Mouse (Mus musculus): ENCODE measurements at regions not wholly inside any gene's neighbourhood (a gene's known extent, or its start where the extent isn't known, plus 50 kb on each side); places are given as distances from the start of the nearest gene placed in this dataset.
A peak's percentile ranks its signal among the peaks of the same experiment; 100 is the strongest.
"Not testable (repeated sequence)": the region's sequence is repeated elsewhere in the genome, so short reads cannot be mapped to it uniquely, and the experiment has no call there.

DNA sequence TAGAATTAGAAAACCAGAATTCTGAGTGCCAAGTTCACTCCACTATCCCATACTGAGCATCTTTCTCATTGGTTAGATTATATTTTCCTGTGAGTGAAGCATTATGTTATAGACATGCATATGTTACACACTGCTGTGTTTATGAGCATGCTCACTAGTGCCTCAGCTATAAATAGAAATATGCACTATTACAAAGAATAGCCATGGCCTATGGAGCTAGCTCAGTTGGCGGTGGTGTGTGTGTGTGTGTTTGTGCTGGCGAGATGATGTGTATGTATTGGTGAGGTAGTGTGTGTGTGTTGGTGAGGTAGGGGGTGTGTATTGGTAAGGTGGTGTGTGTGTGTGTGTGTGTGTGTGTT, 106.2 kb downstream of the Sec31a start:
- no peak for DNase-seq

- DNase-seq = no peak
Observed at GRCm38 (mm10) chr5:100309071-100309806, 106.8 kb downstream of the Sec31a start.

DNA sequence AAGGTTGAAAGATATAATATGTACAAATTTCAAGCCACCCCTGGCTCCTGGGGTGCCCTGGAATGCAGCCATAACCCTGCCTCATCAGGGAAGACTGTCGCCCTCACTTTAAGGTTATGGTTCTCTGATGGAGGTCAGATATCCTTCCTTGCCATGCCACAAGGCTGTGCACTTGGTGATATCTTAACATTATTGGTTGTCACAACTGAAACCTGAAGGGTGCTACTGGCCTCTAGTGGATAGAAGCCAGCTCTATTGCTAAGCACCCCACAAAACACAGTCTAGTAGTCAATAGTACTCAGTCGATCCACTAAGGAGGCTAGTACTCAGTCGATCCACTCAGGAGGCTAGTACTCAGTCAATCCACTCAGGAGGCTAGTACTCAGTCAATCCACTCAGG, 111.6 kb downstream of the Sec31a start:
- no peak for DNase-seq

DNA sequence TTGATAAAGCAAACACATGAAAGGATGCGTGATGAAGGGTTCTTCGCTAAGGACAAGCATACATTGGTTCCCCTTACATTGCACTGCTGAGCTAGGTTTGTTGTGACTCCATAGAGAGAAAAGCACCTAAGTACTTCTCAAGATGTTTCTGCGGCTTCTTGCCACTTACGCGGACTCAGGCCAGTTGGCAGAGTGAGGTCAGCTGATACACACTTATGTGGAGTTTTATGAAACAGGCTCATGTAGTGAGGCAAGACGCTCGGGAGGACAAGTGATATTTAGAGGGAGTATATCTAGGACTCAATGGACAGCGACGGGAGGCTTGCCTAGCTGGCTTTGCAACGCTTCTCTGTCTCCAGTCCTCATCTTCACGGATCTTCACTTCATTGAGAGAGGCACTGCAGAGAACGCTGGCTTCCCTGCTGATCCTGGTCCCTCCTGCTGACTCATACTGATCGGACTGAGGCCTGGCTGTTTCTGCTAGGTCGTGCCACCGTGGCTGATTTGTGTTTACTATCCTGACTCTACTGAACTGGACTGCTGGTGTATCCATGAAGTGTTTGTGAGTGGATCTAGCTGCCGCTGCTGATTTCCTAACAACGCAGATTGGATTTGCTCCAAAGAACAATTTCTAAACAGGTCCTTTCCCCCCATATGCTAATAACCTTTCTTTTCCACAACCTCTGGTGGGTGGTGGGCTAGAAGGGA, 113.8 kb downstream of the Sec31a start:
- DNase-seq = no peak

DNA sequence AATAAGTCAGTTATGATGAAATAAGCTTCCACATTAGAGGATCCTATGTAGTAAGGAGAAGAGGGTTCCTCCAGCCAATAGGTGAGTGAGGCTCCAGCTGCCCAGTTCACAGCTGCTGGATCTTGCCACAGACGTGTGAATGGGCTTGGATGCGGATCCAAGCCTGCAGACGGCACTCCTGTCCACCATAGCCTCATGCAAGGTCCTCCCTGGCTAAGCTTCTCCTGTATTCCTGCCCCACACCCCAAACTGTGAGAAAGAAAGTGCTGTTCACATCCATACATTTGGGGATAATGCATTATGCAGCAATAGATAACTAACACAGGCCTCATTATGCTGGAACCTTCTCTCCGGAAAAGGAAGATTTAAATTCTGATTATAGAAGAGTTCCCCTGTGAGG, 116.9 kb downstream of the Sec31a start:
- no peak for DNase-seq

- DNase-seq = no peak
Observed at GRCm38 (mm10) chr5:100294189-100294588, 121.8 kb downstream of the Sec31a start.

GRCm38 (mm10) chr5:100280215-100280614, 120.6 kb upstream of the Tmem150c start:
- no peak for DNase-seq

- no peak for DNase-seq
Observed at GRCm38 (mm10) chr5:100279474-100279873, 119.9 kb upstream of the Tmem150c start.

- no peak for DNase-seq
Observed at GRCm38 (mm10) chr5:100274674-100275073, 115.1 kb upstream of the Tmem150c start.

GRCm38 (mm10) chr5:100271975-100272374, 112.4 kb upstream of the Tmem150c start:
- not testable (repeated sequence) for DNase-seq

GRCm38 (mm10) chr5:100270841-100271686, 111.5 kb upstream of the Tmem150c start:
- DNase-seq = no peak

DNA sequence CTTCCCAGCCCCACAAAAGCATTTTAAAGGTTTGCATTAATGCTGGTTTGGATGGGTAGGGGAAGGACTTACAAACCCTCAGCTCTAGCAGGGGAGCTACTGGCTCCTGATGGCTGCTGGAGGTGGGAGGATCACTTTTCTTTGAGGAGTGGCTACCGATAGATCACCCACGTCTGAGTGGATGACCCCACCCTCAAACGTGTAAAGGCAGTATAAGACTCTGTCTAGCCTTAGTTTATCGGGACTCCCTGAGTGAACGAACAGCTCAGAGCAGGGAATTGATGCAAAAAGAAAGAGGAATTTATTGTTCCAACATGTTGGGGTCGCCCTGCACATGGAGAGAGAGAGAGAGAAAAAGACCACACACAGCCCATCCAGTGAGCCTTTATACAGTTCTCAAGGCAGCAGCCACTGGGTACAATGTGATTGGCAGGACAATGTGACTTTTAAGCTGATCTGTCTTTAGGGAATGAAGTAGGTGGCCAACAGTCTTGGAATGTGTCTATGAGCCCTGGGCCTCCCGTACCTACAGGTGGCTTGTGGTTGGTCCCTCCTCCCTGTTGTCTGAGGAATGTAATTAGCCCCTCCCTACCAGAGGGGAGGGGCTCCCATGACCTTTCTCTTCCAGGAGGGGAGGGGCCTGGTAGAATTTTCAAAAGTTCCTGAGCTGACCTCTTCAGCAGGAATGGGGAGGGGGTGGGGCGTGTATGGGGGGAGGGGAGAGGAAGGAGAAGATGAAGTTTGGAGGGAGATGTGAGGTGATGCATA, 108.7 kb upstream of the Tmem150c start:
- no peak for DNase-seq

GRCm38 (mm10) chr5:100266671-100267510, 107.3 kb upstream of the Tmem150c start:
- DNase-seq = no peak

DNA sequence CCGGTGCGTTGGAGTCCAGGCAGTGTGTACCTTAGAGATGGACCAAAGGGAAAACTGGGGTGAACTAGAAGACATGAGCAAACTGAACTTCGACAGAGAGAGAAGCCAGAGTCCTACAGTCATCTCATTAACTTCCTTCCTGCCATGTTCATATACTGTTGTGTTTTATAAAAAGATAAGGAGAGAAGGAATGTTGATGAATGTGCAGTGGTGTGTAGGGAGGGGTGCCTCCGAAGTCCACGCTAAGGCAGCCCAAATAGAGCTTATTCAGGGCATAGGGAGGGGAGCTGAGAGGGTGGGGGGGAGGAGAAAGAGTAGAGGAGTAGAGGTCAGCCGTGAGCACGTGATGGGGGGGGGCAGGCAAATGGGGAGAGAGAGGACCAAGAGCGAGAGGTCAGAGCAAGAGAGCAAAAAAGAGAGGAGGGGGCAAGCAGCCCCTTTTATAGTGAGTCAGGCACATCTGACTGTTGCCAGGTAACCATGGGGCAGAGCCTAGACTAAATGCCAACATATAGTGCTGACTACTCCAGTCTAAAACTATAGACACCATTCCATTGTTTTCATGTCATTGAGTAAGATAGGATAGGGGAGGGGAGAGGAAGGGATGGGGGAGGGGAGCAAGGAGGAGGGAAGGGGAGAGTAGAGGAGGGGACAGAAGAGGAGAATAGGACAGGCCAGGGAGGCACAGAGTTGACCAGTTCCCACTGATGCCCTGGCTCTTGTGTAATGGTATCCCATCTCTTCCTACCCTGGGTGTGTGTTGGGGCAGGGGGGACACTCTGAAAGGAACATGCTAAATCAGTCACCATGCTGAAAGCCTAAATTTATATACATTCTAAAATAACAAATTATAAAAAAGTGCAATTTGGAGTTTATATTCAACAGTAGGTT, 100.4 kb upstream of the Tmem150c start:
- DNase-seq = no peak

- no peak for DNase-seq
Observed at GRCm38 (mm10) chr5:100258952-100259710, 99.5 kb upstream of the Tmem150c start.

DNA sequence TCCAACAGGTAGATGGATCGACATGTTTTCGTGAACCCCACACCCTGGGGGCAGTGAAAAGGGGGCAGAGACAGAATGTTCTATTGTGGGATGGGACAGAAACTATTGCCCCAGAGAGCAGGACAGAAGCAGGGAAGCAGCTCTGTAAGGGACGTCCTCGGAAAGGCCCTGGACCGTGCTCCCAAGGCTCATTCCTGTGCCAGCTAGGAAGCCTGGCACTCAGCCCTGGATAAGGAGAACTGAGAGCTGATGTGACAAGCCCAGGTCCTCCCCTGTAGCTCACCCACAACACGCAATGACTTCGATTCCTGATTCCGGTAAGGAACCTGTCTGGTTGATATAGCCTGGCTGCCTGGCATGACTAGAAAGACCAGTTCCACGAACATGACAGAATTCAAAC, 95.7 kb upstream of the Tmem150c start:
- DNase-seq = no peak

DNA sequence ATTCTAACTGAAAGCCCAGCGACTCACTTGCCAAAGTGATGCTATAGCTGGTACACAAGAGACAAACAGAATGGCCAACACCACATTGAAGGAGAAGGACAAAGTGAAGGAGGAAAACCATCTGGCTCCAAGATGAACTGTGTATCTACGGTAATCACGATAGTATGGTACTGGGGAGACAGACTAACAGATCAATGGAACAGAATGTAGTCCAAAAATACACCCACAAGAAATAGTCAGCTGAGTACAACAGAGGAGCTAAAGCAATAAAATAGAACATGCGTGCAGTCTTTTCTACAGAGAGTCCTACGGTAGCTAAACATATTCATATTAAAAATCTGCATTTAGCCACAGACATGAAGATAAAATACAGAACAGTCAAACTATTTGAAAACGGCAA, 92.4 kb upstream of the Tmem150c start:
- DNase-seq = no peak

GRCm38 (mm10) chr5:100249757-100250156, 90.1 kb upstream of the Tmem150c start:
- DNase-seq = peak; percentile 45

DNA sequence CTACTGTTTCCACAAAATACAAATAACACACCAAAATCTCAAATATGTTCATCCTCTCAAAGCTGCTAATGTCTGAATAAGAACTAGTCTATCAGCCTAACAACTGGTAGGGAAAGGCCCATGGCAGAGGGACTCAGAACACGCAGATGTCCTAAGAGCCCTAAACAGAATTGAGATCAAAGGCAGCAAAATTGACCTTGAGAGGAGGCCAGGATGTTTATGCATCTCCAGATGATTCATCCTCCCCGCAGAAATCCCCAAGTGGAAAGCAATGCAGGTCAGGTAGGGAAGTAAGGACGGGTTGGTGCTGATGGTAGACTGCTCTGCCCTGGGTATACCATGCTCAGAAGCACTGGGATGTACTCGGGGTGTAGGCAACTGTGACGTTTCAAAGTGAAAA, 89.0 kb upstream of the Tmem150c start:
- no peak for DNase-seq

GRCm38 (mm10) chr5:100246709-100247108, 87.1 kb upstream of the Tmem150c start:
- no peak for DNase-seq

All from liver (tissue).